Mouse (Mus musculus) cerebellum, adult 2 months (tissue): Measurements from ENCODE around the gene Ppfia4. TPM values are rescaled to one million over a fixed set of nuclear protein-coding genes. Genes with fewer than 3 reads are reported as not detected.

ENCODE experiments used
- DNase-seq, 2 experiments: peaks; one replicate each; pipeline ENCODE4 v3.0.0; 2021
- H3K27ac ChIP-seq: fragments of 200-500 bp; 2 replicates; pipeline ENCODE4 v1.5.1; 2012; ENCODE audit warnings: low read length, control low read depth, inconsistent platforms; ENCODE audit not compliant: insufficient read depth
- H3K27me3 ChIP-seq: fragments of 200-500 bp; 2 replicates; pipeline ENCODE4 v1.6.1; 2012; ENCODE audit warnings: inconsistent platforms, mild to moderate bottlenecking, low read length, moderate library complexity; ENCODE audit not compliant: control insufficient read depth, insufficient read depth
- H3K4me1 ChIP-seq: fragments of 200-500 bp; 2 replicates; pipeline ENCODE4 v1.6.1; 2011; ENCODE audit warnings: low read length; ENCODE audit not compliant: control insufficient read depth, insufficient read depth
- H3K4me3 ChIP-seq: fragments of 200-500 bp; replicated peaks from 2 replicates; pipeline ENCODE3; 2011; ENCODE audit warnings: mild to moderate bottlenecking, low read depth, low read length, control low read depth; ENCODE audit not compliant: insufficient read depth
- CTCF ChIP-seq: fragments of 200-500 bp; IDR thresholded peaks from 2 replicates; pipeline ENCODE4 v1.5.1; 2011; ENCODE audit warnings: low read depth, mild to moderate bottlenecking, control low read depth, low read length, moderate library complexity, borderline replicate concordance; ENCODE audit not compliant: insufficient read depth
- POLR2A ChIP-seq: fragments of 200-500 bp; IDR thresholded peaks from 2 replicates; pipeline ENCODE4 v1.6.1; 2011; ENCODE audit warnings: low read length, control low read depth, borderline replicate concordance; ENCODE audit not compliant: insufficient read depth
- WGBS: fragments of 180-500 bp; shearing (Covaris S2); methylation state at CpG from one replicate; pipeline ENCODE4 v1.1.7; 2018; 5-methylcytosine and 5-hydroxymethylcytosine counted together
- polyA plus RNA-seq: library from polyadenylated mRNA; depleted of rRNA; stranded (reverse); fragments of >200 nt; gene quantifications from 2 replicates; pipeline ENCODE4 v1.2.3, GENCODE M21; 2012

Gene Ppfia4
- polyA plus RNA-seq, 1 experiment, result 192 TPM

GRCm38 (mm10) chr1:134342781-134343310 lies 10.1 kb upstream of the Ppfia4 start:
- no peaks in the 10 kb centered on the region for H3K27me3 ChIP-seq
- H3K4me3 ChIP-seq, result peak overlapping the region; percentile 86
- H3K27ac ChIP-seq, result peak overlapping the region; percentile 94
- TF ChIP-seq POLR2A (no peak), CTCF (no peak)
- H3K4me1 ChIP-seq, result peaks cover 17% of the 10 kb centered on the region
- DNase-seq, result peak; percentile 48 to 60
- WGBS, result 16% methylated on average over 8 of the region's 8 CpGs

- peak; percentile 79 to 90 for DNase-seq
- Histone ChIP-seq H3K4me1 (peaks cover 22% of the 10 kb centered on the region), H3K27ac (peak overlapping the region; percentile 94), H3K4me3 (peak overlapping the region; percentile 86), H3K27me3 (no peaks in the 10 kb centered on the region)
- 13% methylated on average over 2 of the region's 2 CpGs for WGBS
- TF ChIP-seq CTCF (no peak), POLR2A (peak; percentile 48; the same call in 1 of the 2 replicates)
These were observed 9.5 kb upstream of the Ppfia4 start for GRCm38 (mm10) chr1:134342278-134342664.

GRCm38 (mm10) chr1:134341641-134342277 lies 9.0 kb upstream of the Ppfia4 start:
- H3K27me3 ChIP-seq, result no peaks in the 10 kb centered on the region
- H3K4me3 ChIP-seq, result peak overlapping the region; percentile 86
- peaks cover 28% of the 10 kb centered on the region for H3K4me1 ChIP-seq
- WGBS, result 13% methylated on average over 5 of the region's 5 CpGs
- TF ChIP-seq CTCF, result no peak
- no peak for TF ChIP-seq POLR2A
- H3K27ac ChIP-seq, result peak overlapping the region; percentile 94
- no peak for DNase-seq

GRCm38 (mm10) chr1:134339757-134340619 lies 7.3 kb upstream of the Ppfia4 start:
- peaks cover 37% of the 10 kb centered on the region for H3K4me1 ChIP-seq
- peak overlapping the region; percentile 45 for H3K27ac ChIP-seq
- WGBS, result 71% methylated on average over 18 of the region's 18 CpGs
- no peaks in the 10 kb centered on the region for H3K27me3 ChIP-seq
- peak overlapping the region; percentile 10 for H3K4me3 ChIP-seq
- 0 out of 2 replicates have a peak, but pooled peaks have one; percentile 32 for TF ChIP-seq CTCF
- no peak for TF ChIP-seq POLR2A
- DNase-seq, result peak in 1 of 2 experiments; percentile 31

GRCm38 (mm10) chr1:134339162-134339561 lies 6.4 kb upstream of the Ppfia4 start:
- no peak for DNase-seq
- peaks cover 45% of the 10 kb centered on the region for H3K4me1 ChIP-seq
- H3K27me3 ChIP-seq, result no peaks in the 10 kb centered on the region
- peak overlapping the region; percentile 37; the same call in 1 of the 2 replicates for H3K27ac ChIP-seq
- TF ChIP-seq POLR2A, result no peak
- no peak for TF ChIP-seq CTCF
- no peak overlapping the region for H3K4me3 ChIP-seq
- WGBS, result 68% methylated on average over 7 of the region's 7 CpGs

GRCm38 (mm10) chr1:134336958-134337710 lies 4.4 kb upstream of the Ppfia4 start:
- peak overlapping the region; percentile 21 for H3K4me3 ChIP-seq
- peaks cover 64% of the 10 kb centered on the region for H3K4me1 ChIP-seq
- H3K27ac ChIP-seq, result peak overlapping the region; percentile 97
- 51% methylated on average over 11 of the region's 11 CpGs for WGBS
- TF ChIP-seq CTCF (no peak), POLR2A (no peak)
- DNase-seq, result peak; percentile 50 to 59
- no peaks in the 10 kb centered on the region for H3K27me3 ChIP-seq
